Mouse (Mus musculus) intestine, embryonic 15.5 days (tissue): Measurements from ENCODE around the gene Blcap. TPM values are rescaled to one million over a fixed set of nuclear protein-coding genes. Genes with fewer than 3 reads are reported as not detected.
A peak's percentile ranks its signal among the peaks of the same experiment; 100 is the strongest.

Source experiments
- ATAC-seq: fragments of 200-750 bp; cut with Nextera tagmentation; 2 replicates; pipeline ENCODE4 v1.8.0; 2017; ENCODE audit warnings: moderate TSS enrichment, moderate library complexity
- H3K27ac ChIP-seq: fragments of 300-500 bp; sonication (generic); 2 replicates; pipeline ENCODE4 v1.5.1; 2015; ENCODE audit warnings: mild to moderate bottlenecking, inconsistent platforms
- H3K27me3 ChIP-seq: fragments of 300-500 bp; sonication (generic); replicated peaks from 2 replicates; pipeline ENCODE4 v1.6.1; 2015; ENCODE audit warnings: inconsistent platforms
- H3K36me3 ChIP-seq: fragments of 300-500 bp; sonication (generic); 2 replicates; pipeline ENCODE4 v1.6.1; 2015; ENCODE audit warnings: inconsistent platforms
- H3K4me1 ChIP-seq: fragments of 300-500 bp; sonication (generic); replicated peaks from 2 replicates; pipeline ENCODE4 v1.6.1; 2015; ENCODE audit warnings: inconsistent platforms
- H3K4me2 ChIP-seq: fragments of 300-500 bp; sonication (generic); replicated peaks from 2 replicates; pipeline ENCODE4 v1.6.1; 2015; ENCODE audit warnings: mild to moderate bottlenecking, inconsistent platforms
- H3K4me3 ChIP-seq: fragments of 300-500 bp; sonication (generic); replicated peaks from 2 replicates; pipeline ENCODE4 v1.5.1; 2015; ENCODE audit warnings: inconsistent platforms
- H3K9ac ChIP-seq: fragments of 300-500 bp; sonication (generic); 2 replicates; pipeline ENCODE4 v1.6.1; 2015; ENCODE audit warnings: inconsistent platforms
- H3K9me3 ChIP-seq: fragments of 300-500 bp; sonication (generic); 2 replicates; pipeline ENCODE4 v1.6.1; 2016; ENCODE audit warnings: inconsistent platforms
- WGBS: fragments of 180-500 bp; shearing (Covaris S2); methylation state at CpG from one replicate; pipeline ENCODE4 v1.1.7; 2015; 5-methylcytosine and 5-hydroxymethylcytosine counted together
- polyA plus RNA-seq: library from polyadenylated mRNA; unstranded; fragments of >200 nt; fragmentation: Nextera tagmentation; extraction: Ambion mirVana; gene quantifications from 2 replicates; pipeline ENCODE4 v1.2.1, GENCODE M21; 2015

The Blcap gene
- polyA plus RNA-seq, 1 experiment from 2014 or later, result 39.2 TPM

DNA sequence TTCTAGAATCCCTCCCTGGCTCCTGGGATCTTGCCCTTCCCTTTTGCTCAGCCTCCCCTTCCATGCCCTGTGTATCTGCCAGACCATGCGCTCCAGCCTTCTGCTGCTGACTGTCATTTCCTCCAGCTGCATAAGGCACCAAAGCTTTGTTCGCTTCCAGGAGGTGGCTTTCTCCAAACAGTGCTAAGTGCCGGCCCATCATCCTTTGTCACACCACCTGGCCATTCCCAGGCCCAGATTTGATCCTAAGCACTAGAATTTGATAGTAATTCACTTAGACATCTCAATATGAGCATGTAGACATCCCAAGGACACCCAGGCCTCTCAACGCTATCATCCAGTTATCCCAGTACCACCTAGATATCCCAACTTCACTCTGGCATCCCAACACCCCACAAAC lies 36.9 kb downstream of the Blcap start:
- Histone ChIP-seq H3K4me3 (no peak overlapping the region), H3K4me2 (no peak overlapping the region), H3K36me3 (no peaks in the 10 kb centered on the region), H3K9ac (no peak overlapping the region), H3K4me1 (no peaks in the 10 kb centered on the region), H3K27me3 (no peaks in the 10 kb centered on the region), H3K9me3 (no peaks in the 10 kb centered on the region), H3K27ac (no peak overlapping the region)
- WGBS, result 75% methylated on average over 4 of the region's 4 CpGs
- ATAC-seq, result no peak

DNA sequence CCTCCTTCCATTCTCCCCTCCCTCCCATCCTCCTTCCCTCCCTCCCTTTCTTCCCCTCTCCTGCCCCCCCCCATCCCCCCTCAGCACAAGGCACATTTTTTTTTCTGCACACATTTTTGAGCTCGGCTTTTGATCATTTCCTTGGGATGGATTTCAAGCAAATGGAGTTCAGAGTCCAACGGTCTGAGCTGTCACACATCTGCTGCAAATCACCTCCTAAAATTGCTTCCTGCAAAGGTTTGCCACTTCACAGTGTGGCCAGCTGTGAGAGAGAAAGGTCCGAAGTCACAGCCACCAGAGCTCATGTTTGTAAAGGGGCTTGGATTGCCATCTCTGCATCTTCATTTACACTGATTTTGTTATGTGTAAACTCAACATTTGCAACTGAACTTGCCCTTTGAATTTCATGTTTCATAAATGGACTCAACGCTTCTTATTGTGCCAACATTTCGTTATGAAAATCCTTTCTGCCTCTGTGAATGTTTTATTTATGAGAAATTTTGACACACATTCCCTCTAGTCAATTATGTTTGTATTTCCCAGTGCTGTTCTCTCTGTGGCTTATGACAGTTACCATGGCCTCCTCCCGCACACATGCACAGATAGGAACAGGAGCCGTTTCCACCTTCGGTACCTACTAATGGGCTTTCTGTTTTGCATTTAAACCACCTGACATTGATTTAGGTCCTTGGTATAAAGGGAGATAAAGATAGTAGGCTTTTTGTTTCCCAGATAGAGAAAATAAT lies 39.2 kb downstream of the Blcap start:
- no peak overlapping the region for H3K4me3 ChIP-seq
- no peaks in the 10 kb centered on the region for H3K36me3 ChIP-seq
- 47% methylated on average over 8 of the region's 8 CpGs for WGBS
- H3K4me1 ChIP-seq, result no peaks in the 10 kb centered on the region
- H3K4me2 ChIP-seq, result no peak overlapping the region
- no peak for ATAC-seq
- H3K9ac ChIP-seq, result no peak overlapping the region
- H3K27ac ChIP-seq, result no peak overlapping the region
- H3K9me3 ChIP-seq, result no peaks in the 10 kb centered on the region
- H3K27me3 ChIP-seq, result no peaks in the 10 kb centered on the region

DNA sequence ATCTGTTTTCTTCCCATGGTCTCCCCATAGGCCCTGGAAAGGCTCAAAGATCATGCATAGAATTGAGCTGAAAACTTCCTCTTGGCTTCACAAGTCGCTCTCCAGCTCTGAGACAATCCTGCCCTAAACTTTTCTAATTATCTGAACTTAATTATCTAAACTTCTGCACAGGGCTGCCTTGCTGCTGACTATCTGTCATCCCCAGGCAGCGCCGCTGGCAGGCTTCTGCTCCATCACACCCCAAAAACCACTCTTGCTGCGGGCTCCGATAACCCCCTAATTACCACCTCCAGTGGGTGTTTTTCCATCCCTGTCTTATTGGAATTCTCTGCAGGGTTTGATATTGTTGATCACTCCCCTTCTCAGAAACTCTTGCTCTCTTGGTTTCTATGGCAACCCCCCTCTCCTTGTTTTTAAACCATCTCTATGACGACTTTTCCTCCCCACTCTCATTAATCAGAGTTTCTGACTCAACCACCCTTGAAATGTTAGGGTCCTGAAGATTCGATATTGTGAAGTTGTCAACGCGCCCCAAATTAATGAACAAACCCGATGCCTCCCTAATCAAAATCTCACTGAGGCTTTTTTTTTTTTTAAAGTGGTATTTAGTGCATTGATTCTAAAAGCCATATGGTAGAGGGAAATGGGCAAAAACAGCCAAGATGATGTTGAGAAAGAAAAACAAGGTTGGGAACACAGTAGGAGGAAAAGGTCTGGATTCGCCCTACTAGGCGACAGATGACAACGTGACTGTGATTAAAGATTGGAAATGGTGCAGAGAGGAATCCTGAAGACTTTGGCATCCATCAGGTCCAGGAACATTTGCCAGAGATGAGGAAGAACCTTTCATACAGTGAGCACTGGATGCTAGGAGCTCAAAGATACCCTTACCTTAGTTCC lies 40.8 kb downstream of the Blcap start:
- Histone ChIP-seq H3K9me3 (no peaks in the 10 kb centered on the region), H3K9ac (no peak overlapping the region)
- ATAC-seq, result no peak

DNA sequence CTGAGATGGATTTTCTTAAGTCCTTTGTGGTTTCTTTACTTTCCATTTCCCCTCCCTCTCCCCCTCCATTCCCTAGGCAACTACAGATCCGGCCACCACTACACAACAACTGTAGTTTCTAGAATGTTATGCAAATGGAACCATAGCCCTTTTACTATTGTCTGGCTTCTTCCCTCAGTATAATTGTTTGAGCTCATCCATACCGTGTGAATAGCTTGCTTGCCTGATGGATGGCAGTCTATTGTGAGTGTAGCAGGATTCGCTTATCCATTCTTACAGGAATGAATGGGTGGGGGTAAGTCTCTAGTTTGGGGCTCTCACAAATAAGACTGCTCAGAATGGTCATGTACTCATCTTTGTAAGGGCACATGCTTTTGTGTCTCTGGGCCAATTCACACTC lies 48.5 kb downstream of the Blcap start:
- Histone ChIP-seq H3K27me3 (no peaks in the 10 kb centered on the region), H3K27ac (no peak overlapping the region), H3K4me3 (no peak overlapping the region), H3K9ac (no peak overlapping the region), H3K4me1 (no peaks in the 10 kb centered on the region), H3K9me3 (no peaks in the 10 kb centered on the region), H3K36me3 (no peaks in the 10 kb centered on the region), H3K4me2 (no peak overlapping the region)
- 74% methylated on average over 3 of the region's 3 CpGs for WGBS
- no peak for ATAC-seq

More for the DNA sequence above, 40.8 kb downstream of the Blcap start:
- H3K27me3 ChIP-seq, result no peaks in the 10 kb centered on the region
- H3K4me3 ChIP-seq, result no peak overlapping the region
- H3K27ac ChIP-seq, result no peak overlapping the region
- H3K4me1 ChIP-seq, result no peaks in the 10 kb centered on the region
- no peak overlapping the region for H3K4me2 ChIP-seq
- no peaks in the 10 kb centered on the region for H3K36me3 ChIP-seq
- 76% methylated on average over 13 of the region's 13 CpGs for WGBS

DNA sequence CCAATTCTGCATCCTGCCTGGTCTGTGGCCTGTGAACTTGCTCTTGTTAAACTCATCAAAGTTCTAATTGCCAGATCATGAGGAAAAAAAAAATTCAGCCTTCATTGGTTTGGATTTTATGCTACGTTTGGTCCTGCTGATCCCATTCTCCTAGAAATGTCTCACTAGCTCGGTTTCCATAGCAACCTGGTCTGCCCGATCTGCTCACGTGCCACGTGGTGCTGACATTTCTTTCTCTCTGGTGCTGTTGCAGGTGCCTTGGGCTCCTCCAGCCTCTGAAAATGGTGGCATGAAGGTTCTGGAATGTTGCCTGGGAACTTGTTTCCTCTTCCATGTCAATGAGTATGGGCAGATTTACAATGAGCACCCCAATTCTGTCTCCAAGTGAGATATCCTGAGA lies 50.6 kb downstream of the Blcap start:
- H3K27ac ChIP-seq, result no peak overlapping the region
- no peak for ATAC-seq
- H3K9ac ChIP-seq, result no peak overlapping the region
- WGBS, result 32% methylated on average over 5 of the region's 5 CpGs
- H3K36me3 ChIP-seq, result no peaks in the 10 kb centered on the region
- H3K4me3 ChIP-seq, result no peak overlapping the region
- H3K27me3 ChIP-seq, result no peaks in the 10 kb centered on the region
- no peaks in the 10 kb centered on the region for H3K9me3 ChIP-seq
- H3K4me1 ChIP-seq, result no peaks in the 10 kb centered on the region
- no peak overlapping the region for H3K4me2 ChIP-seq

DNA sequence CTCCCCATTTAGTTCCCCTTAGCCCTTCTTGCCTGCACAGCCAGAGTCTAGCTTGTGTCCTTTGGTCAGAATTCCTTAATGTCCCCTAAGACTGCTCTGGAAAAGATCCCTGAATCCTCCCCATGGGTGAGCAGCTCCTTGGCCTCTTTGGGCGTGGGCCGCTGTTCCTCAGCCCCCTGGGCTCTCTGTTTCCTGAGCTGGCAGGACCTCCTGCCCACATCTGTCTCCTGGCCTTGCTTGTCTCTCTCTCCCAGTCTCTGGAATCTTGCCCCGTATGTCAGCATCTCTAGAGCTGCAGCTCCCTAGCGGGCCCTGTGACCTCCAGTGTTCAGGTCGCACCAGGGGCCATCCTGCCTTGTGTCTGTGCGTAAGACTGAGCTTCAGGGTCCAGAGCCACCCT lies 51.6 kb downstream of the Blcap start:
- H3K4me3 ChIP-seq, result no peak overlapping the region
- H3K36me3 ChIP-seq, result no peaks in the 10 kb centered on the region
- no peak for ATAC-seq
- H3K27ac ChIP-seq, result no peak overlapping the region
- no peaks in the 10 kb centered on the region for H3K9me3 ChIP-seq
- H3K27me3 ChIP-seq, result no peaks in the 10 kb centered on the region
- H3K9ac ChIP-seq, result no peak overlapping the region
- no peaks in the 10 kb centered on the region for H3K4me1 ChIP-seq
- 66% methylated on average over 6 of the region's 6 CpGs for WGBS
- H3K4me2 ChIP-seq, result no peak overlapping the region

DNA sequence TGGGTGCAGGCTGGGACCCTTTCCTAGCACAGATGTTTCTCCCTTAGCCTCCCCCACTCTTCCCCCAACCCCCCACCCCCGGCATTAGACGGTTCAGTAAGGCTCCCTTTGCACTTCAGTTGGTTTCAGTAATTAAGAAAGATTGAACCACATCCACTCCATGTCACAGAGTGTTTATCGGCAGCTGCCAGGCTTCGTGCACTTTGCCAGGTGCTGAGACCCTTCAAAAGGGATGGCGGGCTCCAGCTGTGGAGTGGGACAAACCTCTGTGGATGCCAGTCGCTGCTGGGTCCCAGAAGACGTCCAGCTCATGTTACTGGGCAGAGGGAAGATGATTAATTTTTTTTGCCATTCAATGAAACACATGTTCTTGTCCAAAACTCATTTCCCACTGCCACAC lies 52.6 kb downstream of the Blcap start:
- no peaks in the 10 kb centered on the region for H3K9me3 ChIP-seq
- no peak overlapping the region for H3K4me2 ChIP-seq
- no peak overlapping the region for H3K9ac ChIP-seq
- H3K4me1 ChIP-seq, result no peaks in the 10 kb centered on the region
- ATAC-seq, result no peak
- 63% methylated on average over 7 of the region's 7 CpGs for WGBS
- H3K36me3 ChIP-seq, result no peaks in the 10 kb centered on the region
- H3K4me3 ChIP-seq, result no peak overlapping the region
- H3K27me3 ChIP-seq, result no peaks in the 10 kb centered on the region
- no peak overlapping the region for H3K27ac ChIP-seq

DNA sequence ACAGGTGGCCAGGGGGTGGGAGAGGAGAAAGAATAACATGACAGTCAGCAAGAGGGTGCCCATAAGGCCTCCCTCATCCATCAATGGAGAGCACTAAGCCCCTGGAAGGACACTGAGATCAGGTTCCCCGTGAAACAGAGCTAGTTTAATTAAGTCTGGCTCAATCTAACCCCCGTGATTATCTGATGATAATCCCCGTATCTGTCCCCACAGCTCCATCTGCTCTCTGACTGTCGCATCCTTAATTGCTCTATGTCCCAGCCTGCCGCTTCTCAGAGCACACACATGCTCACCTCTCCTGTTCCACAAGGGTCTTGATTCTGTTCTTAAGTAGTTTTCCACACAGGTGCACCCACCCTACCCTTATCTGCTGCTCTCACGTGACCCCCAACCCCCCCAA lies 53.5 kb downstream of the Blcap start:
- no peaks in the 10 kb centered on the region for H3K4me1 ChIP-seq
- H3K36me3 ChIP-seq, result no peaks in the 10 kb centered on the region
- WGBS, result 69% methylated on average over 6 of the region's 6 CpGs
- H3K4me2 ChIP-seq, result no peak overlapping the region
- no peak overlapping the region for H3K4me3 ChIP-seq
- no peak for ATAC-seq
- H3K9ac ChIP-seq, result no peak overlapping the region
- no peaks in the 10 kb centered on the region for H3K9me3 ChIP-seq
- no peaks in the 10 kb centered on the region for H3K27me3 ChIP-seq
- H3K27ac ChIP-seq, result no peak overlapping the region

DNA sequence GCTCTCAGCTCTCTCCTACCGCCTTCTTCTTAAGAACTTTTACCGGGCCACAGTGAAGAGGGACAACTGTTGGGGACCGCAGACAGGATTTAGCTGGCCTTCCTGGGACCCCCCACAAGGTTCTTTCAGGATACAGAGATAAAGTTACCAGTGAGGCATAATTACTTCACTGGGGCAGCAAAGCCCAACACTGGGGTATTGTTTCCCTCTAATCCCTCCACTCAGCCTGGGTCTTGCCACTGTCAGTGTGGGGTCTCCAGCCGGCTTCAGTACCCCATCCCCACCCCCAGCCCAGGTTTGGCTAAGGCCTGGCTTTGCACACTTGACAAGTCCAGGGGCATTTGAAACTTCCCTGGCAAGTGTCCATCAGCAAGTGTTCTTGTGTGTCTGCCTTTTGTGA lies 56.7 kb downstream of the Blcap start:
- Histone ChIP-seq H3K4me3 (no peak overlapping the region), H3K4me2 (no peak overlapping the region), H3K9me3 (no peaks in the 10 kb centered on the region), H3K27ac (no peak overlapping the region), H3K36me3 (no peaks in the 10 kb centered on the region), H3K9ac (no peak overlapping the region), H3K4me1 (no peaks in the 10 kb centered on the region), H3K27me3 (no peaks in the 10 kb centered on the region)
- WGBS, result 21% methylated on average over 4 of the region's 4 CpGs
- no peak for ATAC-seq

DNA sequence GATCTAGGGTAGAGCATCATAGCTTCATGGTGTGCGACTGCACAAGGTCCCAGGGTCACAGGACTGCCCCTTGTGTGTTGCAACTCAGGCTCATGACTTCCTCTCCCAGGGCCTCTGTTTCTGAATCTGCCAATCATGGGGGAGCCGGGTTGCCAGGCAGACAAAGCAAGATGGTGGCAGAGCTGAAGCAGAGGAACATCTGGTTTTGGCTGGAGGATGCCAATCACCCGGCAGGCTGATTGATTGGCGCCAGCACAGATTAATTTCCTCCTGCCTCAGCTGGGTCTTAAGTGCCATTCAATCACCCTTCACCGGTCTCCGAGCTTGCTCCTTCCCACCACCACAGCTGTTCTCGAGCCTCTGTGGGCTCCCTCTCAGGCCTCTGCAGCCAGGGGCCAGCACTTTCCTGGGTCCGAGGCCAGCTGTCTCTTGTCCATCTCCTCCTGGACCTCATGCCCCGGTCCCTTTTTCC lies 57.3 kb downstream of the Blcap start:
- Histone ChIP-seq H3K9me3 (no peaks in the 10 kb centered on the region), H3K9ac (no peak overlapping the region), H3K4me2 (no peak overlapping the region), H3K36me3 (no peaks in the 10 kb centered on the region), H3K4me3 (no peak overlapping the region), H3K4me1 (no peaks in the 10 kb centered on the region), H3K27ac (no peak overlapping the region), H3K27me3 (no peaks in the 10 kb centered on the region)
- WGBS, result 45% methylated on average over 9 of the region's 9 CpGs
- no peak for ATAC-seq

DNA sequence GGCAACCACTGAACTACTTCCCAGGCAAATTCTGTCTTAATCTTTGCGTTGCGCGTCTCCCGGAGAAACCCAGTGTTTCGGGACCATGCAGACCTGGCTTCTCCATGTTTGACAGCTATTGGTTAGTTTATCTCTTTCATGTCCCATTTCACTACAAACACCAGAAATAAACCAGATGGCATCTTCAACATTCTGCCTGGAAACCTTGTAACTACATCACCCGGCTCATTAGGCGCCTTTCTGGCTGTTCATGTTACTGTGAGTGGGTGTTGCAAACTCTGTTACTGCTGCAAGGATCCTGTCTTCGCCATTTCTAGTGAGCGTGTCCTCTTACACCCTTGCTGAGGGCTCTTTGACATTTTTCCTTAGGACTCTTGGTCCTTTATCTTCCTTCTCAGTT lies 58.2 kb downstream of the Blcap start:
- Histone ChIP-seq H3K36me3 (no peaks in the 10 kb centered on the region), H3K9me3 (no peaks in the 10 kb centered on the region), H3K27me3 (no peaks in the 10 kb centered on the region), H3K4me2 (no peak overlapping the region), H3K4me1 (no peaks in the 10 kb centered on the region), H3K4me3 (no peak overlapping the region), H3K9ac (no peak overlapping the region), H3K27ac (no peak overlapping the region)
- WGBS, result 83% methylated on average over 9 of the region's 9 CpGs
- no peak for ATAC-seq

DNA sequence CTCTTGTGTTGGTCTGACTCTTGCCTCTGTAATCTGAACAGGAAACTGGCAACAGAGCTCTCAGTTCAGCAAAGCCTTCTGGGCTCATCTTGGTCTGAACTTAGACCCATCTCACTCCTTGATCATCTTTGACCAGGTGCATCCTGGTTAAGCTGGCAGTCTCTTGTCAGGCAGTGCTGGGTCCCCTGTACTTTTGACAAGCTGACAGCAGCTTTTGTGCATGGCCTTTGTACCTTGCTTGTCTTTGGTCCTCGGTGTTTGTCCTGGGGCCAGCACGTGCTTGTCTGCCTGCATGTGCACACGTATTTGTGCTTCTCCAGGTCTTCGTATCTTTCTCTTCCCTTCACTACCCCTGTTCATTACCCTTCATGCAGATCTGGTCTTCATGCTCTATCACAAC lies 61.0 kb downstream of the Blcap start:
- Histone ChIP-seq H3K4me1 (no peaks in the 10 kb centered on the region; the same call in 1 of the 2 replicates), H3K36me3 (no peaks in the 10 kb centered on the region), H3K27ac (no peak overlapping the region), H3K27me3 (no peaks in the 10 kb centered on the region), H3K4me3 (no peak overlapping the region), H3K9ac (no peak overlapping the region), H3K9me3 (no peaks in the 10 kb centered on the region), H3K4me2 (no peak overlapping the region)
- 65% methylated on average over 4 of the region's 4 CpGs for WGBS
- peak; percentile 27; the same call in 1 of the 2 replicates for ATAC-seq
